Mouse (Mus musculus): Measurements from ENCODE around the gene Klhl22.

DNA sequence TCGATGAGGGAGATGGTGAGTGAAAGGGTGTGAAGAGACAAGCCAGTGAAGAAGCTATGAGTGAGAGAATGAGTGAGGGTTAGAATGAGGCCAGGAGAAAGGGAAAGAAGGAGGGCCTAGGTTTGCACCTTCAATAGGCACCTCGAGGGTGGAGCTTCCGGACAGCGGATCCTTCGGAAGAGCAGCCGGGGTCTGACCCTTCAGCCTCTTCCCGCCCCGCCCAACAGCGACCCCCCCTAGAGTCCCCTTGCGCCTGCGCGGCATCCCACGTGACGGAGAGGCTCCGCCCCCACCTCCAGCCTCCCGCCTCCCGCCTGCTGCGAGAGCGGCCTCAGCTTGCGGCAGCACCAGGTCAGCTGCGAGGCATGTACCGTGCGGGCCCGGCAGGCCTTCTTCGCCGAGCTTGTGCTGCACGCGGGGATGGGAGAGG lies at the start of gene Klhl22:
- TF ChIP-seq CTCF (IDR thresholded peaks at IDR 0.05; ENCODE audit: low read depth) = no peak
- TF ChIP-seq EP300 (IDR thresholded peaks at IDR 0.05; ENCODE audit: low read depth) = no peak

Measured in heart, postnatal 0 days (tissue).